Mouse (Mus musculus) heart, postnatal 0 days (tissue): Measurements from ENCODE around the gene Ccna2.

Experiments used
- CTCF ChIP-seq: IDR thresholded peaks from 2 replicates; pipeline ENCODE4 v1.5.1; 2016; ENCODE audit warnings: antibody characterized with exemption, control low read depth, low read depth
- EP300 ChIP-seq: IDR thresholded peaks from 2 replicates; pipeline ENCODE4 v1.6.1; 2016; ENCODE audit warnings: antibody characterized with exemption, low read depth

GRCm38 (mm10) chr3:36618181-36618580, 46.2 kb upstream of the Ccna2 start:
- TF ChIP-seq CTCF (no peak), EP300 (no peak)
